10 mouse cellular contexts compared by ENCODE assay signal in genomic region chr16:23890151-23890550, GRCm38 (mm10). TPM values are rescaled to one million over a fixed set of nuclear protein-coding genes. Genes with fewer than 3 reads are reported as not detected.
DNase-seq lines count a peak whose midpoint lies in the region; ATAC-seq and TF ChIP-seq lines count a peak whose summit lies in the region.
"Had no signal": no experiment of that assay in that cellular context is flagged by ENCODE, and none has a peak within 500 bp of the region (broad histone marks: within the 10 kb centered on the region; RNA-seq: fewer than 3 reads in every experiment).

No protein-coding gene starts in this region.

- no peaks in the 10 kb centered on the region for H3K9me3 ChIP-seq in E14TG2a.4 (ENCODE audit: low read length)
- no peaks in the 10 kb centered on the region for H3K9me3 ChIP-seq in forebrain, embryonic 12.5 days
- H3K9me3 ChIP-seq: liver, embryonic 12.5 days had no signal

- WGBS in forebrain, embryonic 12.5 days, result 7% methylated on average over 9 of the region's 9 CpGs

- H3K4me3 ChIP-seq in E14TG2a.4 (replicated peaks; ENCODE audit: low read length), result peak overlapping the region; percentile 69
- peak overlapping the region; percentile 9; the same call in 1 of the 2 replicates for H3K4me3 ChIP-seq in forebrain, embryonic 12.5 days (replicated peaks)
- H3K4me3 ChIP-seq: liver, embryonic 12.5 days had no signal

- peaks cover 45% of the 10 kb centered on the region for H3K27me3 ChIP-seq in E14TG2a.4 (ENCODE audit: insufficient read depth, low read length)
- H3K27me3 ChIP-seq in forebrain, embryonic 12.5 days, result peaks cover 34% of the 10 kb centered on the region

- no peak for ATAC-seq in forebrain, embryonic 12.5 days (ENCODE audit: low FRiP score)
- no peak for ATAC-seq in inflammation-experienced regulatory T-cells, adult 6 months
- ATAC-seq: liver, embryonic 12.5 days had no signal

- TF ChIP-seq CTCF in E14TG2a.4 (conservative IDR thresholded peaks at IDR 0.05; ENCODE audit: low read length), result no peak

- peaks cover 9% of the 10 kb centered on the region; the same call in 1 of the 2 replicates for H3K4me1 ChIP-seq in E14TG2a.4 (replicated peaks; ENCODE audit: low read depth, low read length)
- peaks cover 6% of the 10 kb centered on the region for H3K4me1 ChIP-seq in forebrain, embryonic 12.5 days
- H3K4me1 ChIP-seq: liver, embryonic 12.5 days had no signal

- no peak overlapping the region for H3K9ac ChIP-seq in forebrain, embryonic 12.5 days
- H3K9ac ChIP-seq: liver, embryonic 12.5 days had no signal

- H3K4me2 ChIP-seq in forebrain, embryonic 12.5 days, result peak overlapping the region; percentile 31; the same call in 1 of the 2 replicates
- H3K4me2 ChIP-seq: liver, embryonic 12.5 days had no signal

- H3K27ac ChIP-seq in forebrain, embryonic 12.5 days, result no peak overlapping the region
- H3K27ac ChIP-seq: liver, embryonic 12.5 days had no signal

- H3K36me3 ChIP-seq in E14TG2a.4 (ENCODE audit: insufficient read depth, low read length), result no peaks in the 10 kb centered on the region
- H3K36me3 ChIP-seq in forebrain, embryonic 12.5 days (replicated peaks), result no peaks in the 10 kb centered on the region
- H3K36me3 ChIP-seq: liver, embryonic 12.5 days had no signal

- DNase-seq in adrenal gland, postnatal 10 days, result peak; percentile 56
- no peak for DNase-seq in adrenal gland, adult 18-20 months (ENCODE audit: low spot score in 2 of 2)
- peak; percentile 23 for DNase-seq in lung, postnatal 36 days
- no peak for DNase-seq in spleen, postnatal 4 days (ENCODE audit: low spot score in 2 of 2)
- no peak for DNase-seq in layer of hippocampus, adult 11-12 months (ENCODE audit: low spot score)
- DNase-seq: thymus, postnatal 25 days had no signal

RNA-seq across cellular contexts. Expression of gene Sst, which starts 0.6 kb away (rescaled TPM):
- total RNA-seq in adrenal gland, postnatal 10 days (2021), result 1 to 10 TPM; 1.4 to 1.7 TPM
- not detected for total RNA-seq in adrenal gland, adult 18-20 months (2021)
- polyA plus RNA-seq in forebrain, embryonic 12.5 days (2016; fragmentation: Nextera tagmentation; extraction: Ambion mirVana), result 43.4 and 45.5 TPM in 2 replicates
- polyA plus RNA-seq in inflammation-experienced regulatory T-cells, adult 6 months (2017; shearing (Covaris generic)), result not detected
- polyA plus RNA-seq: liver, embryonic 12.5 days had no signal

RNA-seq across cellular contexts. Expression of gene Rtp2, which starts 42.0 kb away (rescaled TPM):
- total RNA-seq in adrenal gland, postnatal 10 days (2021), result not detected
- not detected for total RNA-seq in adrenal gland, adult 18-20 months (2021)
- 0.29 and 0.83 TPM in 2 replicates for polyA plus RNA-seq in forebrain, embryonic 12.5 days (2016; fragmentation: Nextera tagmentation; extraction: Ambion mirVana)
- not detected for polyA plus RNA-seq in inflammation-experienced regulatory T-cells, adult 6 months (2017; shearing (Covaris generic))
- polyA plus RNA-seq: liver, embryonic 12.5 days had no signal

Comparison
In these comparisons a context has a peak if more than half of its experiments do, and no peak if none do; other contexts are left out.
1. DNase-seq: peak in adrenal gland, postnatal 10 days (single experiment) and lung, postnatal 36 days (single experiment); none in adrenal gland, adult 18-20 months (0 of 2), spleen, postnatal 4 days (0 of 2) and layer of hippocampus, adult 11-12 months (single experiment).